Mouse (Mus musculus) kidney, adult 2 months (tissue): ENCODE results near the gene Vasp. TPM values are rescaled to one million over a fixed set of nuclear protein-coding genes. Genes with fewer than 3 reads are reported as not detected.

ENCODE experiments used
- DNase-seq: peaks from one replicate; pipeline ENCODE4 v3.0.0; 2021
- H3K27ac ChIP-seq: fragments of 200-500 bp; 2 replicates; pipeline ENCODE4 v1.5.1; 2012; ENCODE audit warnings: low read depth, low read length, control low read depth, inconsistent platforms; ENCODE audit not compliant: insufficient read depth
- H3K27me3 ChIP-seq: fragments of 200-500 bp; replicated peaks from 2 replicates; pipeline ENCODE4 v1.6.1; 2012; ENCODE audit warnings: mild to moderate bottlenecking, moderate library complexity, low read length, inconsistent platforms; ENCODE audit not compliant: control insufficient read depth, insufficient read depth
- H3K36me3 ChIP-seq: fragments of 200-500 bp; 2 replicates; pipeline ENCODE4 v1.6.1; 2012; ENCODE audit warnings: mild to moderate bottlenecking, moderate library complexity, low read length, inconsistent platforms; ENCODE audit not compliant: control insufficient read depth, insufficient read depth
- H3K4me1 ChIP-seq: fragments of 200-500 bp; 2 replicates; pipeline ENCODE4 v1.6.1; 2011; ENCODE audit warnings: low read length; ENCODE audit not compliant: control insufficient read depth, insufficient read depth
- H3K4me3 ChIP-seq: fragments of 200-500 bp; 2 replicates; pipeline ENCODE4 v1.5.1; 2011; ENCODE audit warnings: mild to moderate bottlenecking, low read depth, low read length, control low read depth; ENCODE audit not compliant: insufficient read depth
- CTCF ChIP-seq: fragments of 200-500 bp; conservative IDR thresholded peaks from 2 replicates; pipeline ENCODE4 v1.5.1; 2011; ENCODE audit warnings: low read depth, mild to moderate bottlenecking, control low read depth, low read length, moderate library complexity, mixed read lengths; ENCODE audit not compliant: insufficient read depth, insufficient read length
- POLR2A ChIP-seq: fragments of 200-500 bp; IDR thresholded peaks from one replicate; pipeline ENCODE4 v1.6.1; 2011; ENCODE audit warnings: low read depth, low read length, control low read depth
- WGBS: fragments of 180-500 bp; shearing (Covaris S2); methylation state at CpG from one replicate; pipeline ENCODE4 v1.1.7; 2018; 5-methylcytosine and 5-hydroxymethylcytosine counted together
- polyA plus RNA-seq: library from polyadenylated mRNA; depleted of rRNA; stranded (reverse); fragments of >200 nt; gene quantifications from 2 replicates; pipeline ENCODE4 v1.2.3, GENCODE M21; 2012; rRNA removed

Vasp gene
- polyA plus RNA-seq, 1 experiment: 71.5 TPM

DNA sequence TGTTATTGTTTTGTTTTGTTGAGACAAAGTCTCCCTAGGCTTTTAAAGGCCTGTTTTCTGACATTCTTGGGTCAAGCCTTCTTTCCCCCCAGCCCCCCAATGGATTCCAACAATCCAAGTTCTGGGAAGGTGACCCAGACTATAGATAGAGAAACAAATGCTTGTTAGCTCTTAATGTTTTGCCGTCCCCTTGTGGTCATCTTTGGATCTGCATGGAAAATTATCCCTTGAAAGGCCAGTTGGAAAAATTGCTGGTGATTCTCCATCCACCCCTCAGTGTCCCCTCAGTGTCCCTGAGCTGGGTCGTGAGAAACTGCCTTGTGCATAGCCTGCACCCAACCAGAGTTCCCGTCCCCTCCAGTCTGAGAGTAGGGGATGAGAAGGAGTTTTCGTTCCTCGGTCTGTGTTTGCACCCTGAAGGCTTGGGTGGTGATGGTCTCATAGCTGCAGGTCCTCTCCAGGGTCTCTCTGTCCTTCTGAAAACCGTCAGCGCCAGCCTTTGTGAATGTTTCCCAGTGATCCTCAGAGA lies 62.6 kb downstream of the Vasp start:
- H3K27me3 ChIP-seq: no peaks in the 10 kb centered on the region
- no peak overlapping the region for H3K4me3 ChIP-seq
- H3K4me1 ChIP-seq: no peaks in the 10 kb centered on the region
- DNase-seq: peak; percentile 66
- 46% methylated on average over 7 of the region's 7 CpGs for WGBS
- no peak for TF ChIP-seq POLR2A
- TF ChIP-seq CTCF: peak; percentile 34; the same call in 1 of the 2 replicates
- no peaks in the 10 kb centered on the region; the same call in 1 of the 2 replicates for H3K36me3 ChIP-seq
- no peak overlapping the region for H3K27ac ChIP-seq

- Histone ChIP-seq H3K36me3 (no peaks in the 10 kb centered on the region; the same call in 1 of the 2 replicates), H3K27ac (no peak overlapping the region), H3K27me3 (no peaks in the 10 kb centered on the region), H3K4me1 (no peaks in the 10 kb centered on the region), H3K4me3 (no peak overlapping the region)
- 86% methylated on average over 13 of the region's 13 CpGs for WGBS
- TF ChIP-seq POLR2A: no peak
- no peak for DNase-seq
These were observed 63.3 kb downstream of the Vasp start for GRCm38 (mm10) chr7:19208201-19208910.

Other genes starting within 250 kb of the Vasp start
- gene Foxa3, start 248.3 kb downstream of the Vasp start, polyA plus RNA-seq: 0.13 and 0.16 TPM in 2 replicates
- gene Sympk, start 247.4 kb downstream of the Vasp start, polyA plus RNA-seq: 59.8 and 68.9 TPM in 2 replicates
- 0.05 TPM in 2 replicates for gene Rsph6a, start 217.1 kb downstream of the Vasp start, polyA plus RNA-seq
- gene Dmwd, start 195.6 kb downstream of the Vasp start, polyA plus RNA-seq: 59.8 and 76.3 TPM in 2 replicates
- gene Dmpk, start 188.0 kb downstream of the Vasp start, polyA plus RNA-seq: 52.7 and 53.0 TPM in 2 replicates
- 14.1 and 22.2 TPM in 2 replicates for gene Six5, start 177.2 kb downstream of the Vasp start, polyA plus RNA-seq
- gene Gm4969, start 153.4 kb downstream of the Vasp start, polyA plus RNA-seq: 0.03 and 0.04 TPM in 2 replicates
- 9.2 and 9.5 TPM in 2 replicates for gene Fbxo46, start 152.0 kb downstream of the Vasp start, polyA plus RNA-seq
- 11.9 and 12.1 TPM in 2 replicates for gene Qpctl, start 122.5 kb downstream of the Vasp start, polyA plus RNA-seq
- 34.8 and 42.2 TPM in 2 replicates for gene Snrpd2, start 122.1 kb downstream of the Vasp start, polyA plus RNA-seq
- gene Gipr, start 105.7 kb downstream of the Vasp start, polyA plus RNA-seq: 0.13 and 0.20 TPM in 2 replicates
- gene Eml2, start 95.4 kb downstream of the Vasp start, polyA plus RNA-seq: 38.8 and 39.0 TPM in 2 replicates
- 10.1 and 10.8 TPM in 2 replicates for gene Gpr4, start 59.3 kb downstream of the Vasp start, polyA plus RNA-seq
- gene Opa3, start 43.5 kb downstream of the Vasp start, polyA plus RNA-seq: 41.7 and 48.5 TPM in 2 replicates
- gene Ppm1n, start 8.2 kb upstream of the Vasp start, polyA plus RNA-seq: not detected in 2 replicates
- 7.6 and 19.1 TPM in 2 replicates for gene Rtn2, start 10.8 kb upstream of the Vasp start, polyA plus RNA-seq
- 0.17 and 0.19 TPM in 2 replicates for gene Fosb, start 38.2 kb upstream of the Vasp start, polyA plus RNA-seq
- gene Ercc1, start 73.0 kb upstream of the Vasp start, polyA plus RNA-seq: 27.6 and 31.9 TPM in 2 replicates
- 5.3 and 5.9 TPM in 2 replicates for gene Cd3eap, start 87.7 kb upstream of the Vasp start, polyA plus RNA-seq
- 5.9 and 6.8 TPM in 2 replicates for gene Ppp1r13l, start 87.9 kb upstream of the Vasp start, polyA plus RNA-seq
- 32.4 and 39.9 TPM in 2 replicates for gene Ercc2, start 110.2 kb upstream of the Vasp start, polyA plus RNA-seq
- gene Klc3, start 132.3 kb upstream of the Vasp start, polyA plus RNA-seq: 3.7 and 5.0 TPM in 2 replicates
- 2.0 and 420 TPM in 2 replicates for gene Ckm, start 133.0 kb upstream of the Vasp start, polyA plus RNA-seq
- gene Mark4, start 187.0 kb upstream of the Vasp start, polyA plus RNA-seq: 16.1 and 18.2 TPM in 2 replicates
- 41.6 and 46.6 TPM in 2 replicates for gene Exoc3l2, start 191.5 kb upstream of the Vasp start, polyA plus RNA-seq
- gene Bloc1s3, start 236.6 kb upstream of the Vasp start, polyA plus RNA-seq: 8.6 and 10.3 TPM in 2 replicates
- 62.3 and 74.6 TPM in 2 replicates for gene Trappc6a, start 236.6 kb upstream of the Vasp start, polyA plus RNA-seq
- 0.11 and 0.16 TPM in 2 replicates for gene Nkpd1, start 246.0 kb upstream of the Vasp start, polyA plus RNA-seq